Mouse (Mus musculus): Measurements from ENCODE around the gene Mipep. TPM values are rescaled to one million over a fixed set of nuclear protein-coding genes. Genes with fewer than 3 reads are reported as not detected.

The Mipep gene
- polyA plus RNA-seq, 1 experiment from 2014 or later, result 20.4 TPM

- WGBS, result 50% methylated on average over 6 of the region's 6 CpGs
- Histone ChIP-seq H3K4me3 (ENCODE audit: low read depth, low read length) (no peak overlapping the region), H3K27me3 (ENCODE audit: control insufficient read depth, insufficient read depth, low read length) (no peaks in the 10 kb centered on the region), H3K9me3 (ENCODE audit: control insufficient read depth, low read length) (no peaks in the 10 kb centered on the region), H3K9ac (replicated peaks; ENCODE audit: low read depth, low read length) (no peak overlapping the region), H3K27ac (ENCODE audit: low read depth, low read length) (no peak overlapping the region), H3K4me2 (ENCODE audit: low read depth, low read length) (no peak overlapping the region), H3K36me3 (ENCODE audit: control insufficient read depth, insufficient read depth, low read length) (no peaks in the 10 kb centered on the region), H3K4me1 (ENCODE audit: control insufficient read depth, insufficient read depth, low read length) (no peaks in the 10 kb centered on the region)
- no peak for ATAC-seq (ENCODE audit: low read depth)
These were observed 101.1 kb downstream of the Mipep start for GRCm38 (mm10) chr14:60885361-60885950.

DNA sequence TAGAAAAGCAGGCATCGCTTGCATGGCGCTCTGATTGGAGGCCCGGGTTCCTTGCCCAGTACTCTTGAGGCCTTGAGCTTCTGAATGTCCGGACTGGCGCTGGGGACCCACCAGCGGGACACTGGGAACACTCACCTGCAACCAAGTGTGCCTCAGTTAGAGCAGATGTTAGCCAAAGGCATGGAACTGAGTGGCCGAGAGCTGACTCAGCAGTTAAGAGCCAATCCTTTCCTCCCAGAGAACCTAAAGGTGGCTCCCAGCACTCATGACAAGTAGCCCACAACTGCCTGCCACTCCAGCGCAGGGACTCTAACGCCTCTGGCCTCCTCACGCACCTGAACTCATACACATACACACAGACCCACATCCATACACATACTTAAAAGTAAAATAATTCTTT, 109.5 kb downstream of the Mipep start:
- Histone ChIP-seq H3K9ac (replicated peaks; ENCODE audit: low read depth, low read length) (no peak overlapping the region), H3K36me3 (ENCODE audit: control insufficient read depth, insufficient read depth, low read length) (no peaks in the 10 kb centered on the region), H3K4me2 (ENCODE audit: low read depth, low read length) (no peak overlapping the region), H3K27ac (ENCODE audit: low read depth, low read length) (no peak overlapping the region), H3K9me3 (ENCODE audit: control insufficient read depth, low read length) (no peaks in the 10 kb centered on the region), H3K4me3 (ENCODE audit: low read depth, low read length) (no peak overlapping the region), H3K27me3 (ENCODE audit: control insufficient read depth, insufficient read depth, low read length) (no peaks in the 10 kb centered on the region), H3K4me1 (ENCODE audit: control insufficient read depth, insufficient read depth, low read length) (no peaks in the 10 kb centered on the region)
- 87% methylated on average over 10 of the region's 10 CpGs for WGBS
- no peak for ATAC-seq (ENCODE audit: low read depth)

- no peaks in the 10 kb centered on the region for H3K9me3 ChIP-seq (ENCODE audit: control insufficient read depth, low read length)
- WGBS, result 74% methylated on average over 19 of the region's 19 CpGs
These were observed 111.0 kb downstream of the Mipep start for GRCm38 (mm10) chr14:60895172-60896000.

GRCm38 (mm10) chr14:60898086-60898667, 113.8 kb downstream of the Mipep start:
- H3K27ac ChIP-seq (ENCODE audit: low read depth, low read length), result no peak overlapping the region
- 91% methylated on average over 5 of the region's 5 CpGs for WGBS
- H3K9ac ChIP-seq (replicated peaks; ENCODE audit: low read depth, low read length), result no peak overlapping the region
- H3K4me1 ChIP-seq (ENCODE audit: control insufficient read depth, insufficient read depth, low read length), result no peaks in the 10 kb centered on the region
- H3K4me3 ChIP-seq (ENCODE audit: low read depth, low read length), result no peak overlapping the region
- H3K27me3 ChIP-seq (ENCODE audit: control insufficient read depth, insufficient read depth, low read length), result no peaks in the 10 kb centered on the region
- no peaks in the 10 kb centered on the region for H3K36me3 ChIP-seq (ENCODE audit: control insufficient read depth, insufficient read depth, low read length)
- H3K4me2 ChIP-seq (ENCODE audit: low read depth, low read length), result no peak overlapping the region
- no peak for ATAC-seq (ENCODE audit: low read depth)
- no peaks in the 10 kb centered on the region for H3K9me3 ChIP-seq (ENCODE audit: control insufficient read depth, low read length)

More at GRCm38 (mm10) chr14:60895172-60896000, 111.0 kb downstream of the Mipep start:
- Histone ChIP-seq H3K4me2 (ENCODE audit: low read depth, low read length) (no peak overlapping the region), H3K36me3 (ENCODE audit: control insufficient read depth, insufficient read depth, low read length) (no peaks in the 10 kb centered on the region), H3K27me3 (ENCODE audit: control insufficient read depth, insufficient read depth, low read length) (no peaks in the 10 kb centered on the region), H3K4me1 (ENCODE audit: control insufficient read depth, insufficient read depth, low read length) (no peaks in the 10 kb centered on the region), H3K4me3 (ENCODE audit: low read depth, low read length) (no peak overlapping the region), H3K27ac (ENCODE audit: low read depth, low read length) (no peak overlapping the region), H3K9ac (replicated peaks; ENCODE audit: low read depth, low read length) (no peak overlapping the region)
- no peak for ATAC-seq (ENCODE audit: low read depth)

DNA sequence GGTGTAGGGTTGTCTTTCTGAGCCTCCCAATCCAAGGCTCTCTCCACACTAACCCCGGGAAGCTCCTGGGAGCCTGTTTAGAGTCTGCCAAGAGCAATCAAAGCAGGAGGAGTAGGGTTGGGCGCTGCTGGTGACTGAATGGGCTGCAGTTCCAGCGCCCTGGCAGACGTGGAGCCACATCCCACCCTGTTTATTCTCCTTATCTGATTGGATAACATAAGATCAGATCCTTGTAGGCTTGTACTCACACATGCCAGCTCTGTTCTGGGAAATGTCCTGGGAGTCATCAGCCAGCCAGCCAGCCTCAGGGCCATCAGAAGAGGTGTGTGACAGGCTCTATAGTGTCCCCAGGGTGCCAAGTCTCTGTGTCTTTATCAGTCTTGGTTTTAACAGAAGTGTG, 120.1 kb downstream of the Mipep start:
- ATAC-seq (ENCODE audit: low read depth), result no peak
- Histone ChIP-seq H3K4me2 (ENCODE audit: low read depth, low read length) (no peak overlapping the region), H3K27ac (ENCODE audit: low read depth, low read length) (no peak overlapping the region), H3K27me3 (ENCODE audit: control insufficient read depth, insufficient read depth, low read length) (no peaks in the 10 kb centered on the region), H3K36me3 (ENCODE audit: control insufficient read depth, insufficient read depth, low read length) (no peaks in the 10 kb centered on the region), H3K9me3 (ENCODE audit: control insufficient read depth, low read length) (no peaks in the 10 kb centered on the region), H3K4me1 (ENCODE audit: control insufficient read depth, insufficient read depth, low read length) (no peaks in the 10 kb centered on the region), H3K4me3 (ENCODE audit: low read depth, low read length) (no peak overlapping the region), H3K9ac (replicated peaks; ENCODE audit: low read depth, low read length) (no peak overlapping the region)
- 61% methylated on average over 4 of the region's 4 CpGs for WGBS

GRCm38 (mm10) chr14:60906421-60907374, 122.3 kb downstream of the Mipep start:
- WGBS, result 88% methylated on average over 10 of the region's 10 CpGs
- H3K27me3 ChIP-seq (ENCODE audit: control insufficient read depth, insufficient read depth, low read length), result no peaks in the 10 kb centered on the region
- H3K9ac ChIP-seq (replicated peaks; ENCODE audit: low read depth, low read length), result no peak overlapping the region
- H3K4me2 ChIP-seq (ENCODE audit: low read depth, low read length), result no peak overlapping the region
- no peak overlapping the region for H3K4me3 ChIP-seq (ENCODE audit: low read depth, low read length)
- H3K4me1 ChIP-seq (ENCODE audit: control insufficient read depth, insufficient read depth, low read length), result no peaks in the 10 kb centered on the region
- H3K27ac ChIP-seq (ENCODE audit: low read depth, low read length), result no peak overlapping the region
- H3K36me3 ChIP-seq (ENCODE audit: control insufficient read depth, insufficient read depth, low read length), result no peaks in the 10 kb centered on the region
- no peak for ATAC-seq (ENCODE audit: low read depth)
- no peaks in the 10 kb centered on the region for H3K9me3 ChIP-seq (ENCODE audit: control insufficient read depth, low read length)

- Histone ChIP-seq H3K27ac (ENCODE audit: low read depth, low read length) (no peak overlapping the region), H3K4me2 (ENCODE audit: low read depth, low read length) (no peak overlapping the region), H3K4me3 (ENCODE audit: low read depth, low read length) (no peak overlapping the region), H3K4me1 (ENCODE audit: control insufficient read depth, insufficient read depth, low read length) (no peaks in the 10 kb centered on the region), H3K27me3 (ENCODE audit: control insufficient read depth, insufficient read depth, low read length) (no peaks in the 10 kb centered on the region), H3K9ac (replicated peaks; ENCODE audit: low read depth, low read length) (no peak overlapping the region), H3K36me3 (ENCODE audit: control insufficient read depth, insufficient read depth, low read length) (no peaks in the 10 kb centered on the region), H3K9me3 (ENCODE audit: control insufficient read depth, low read length) (no peaks in the 10 kb centered on the region)
- no peak for ATAC-seq (ENCODE audit: low read depth)
- WGBS, result 90% methylated on average over 4 of the region's 4 CpGs
These were observed 125.0 kb downstream of the Mipep start for GRCm38 (mm10) chr14:60909351-60909750.

DNA sequence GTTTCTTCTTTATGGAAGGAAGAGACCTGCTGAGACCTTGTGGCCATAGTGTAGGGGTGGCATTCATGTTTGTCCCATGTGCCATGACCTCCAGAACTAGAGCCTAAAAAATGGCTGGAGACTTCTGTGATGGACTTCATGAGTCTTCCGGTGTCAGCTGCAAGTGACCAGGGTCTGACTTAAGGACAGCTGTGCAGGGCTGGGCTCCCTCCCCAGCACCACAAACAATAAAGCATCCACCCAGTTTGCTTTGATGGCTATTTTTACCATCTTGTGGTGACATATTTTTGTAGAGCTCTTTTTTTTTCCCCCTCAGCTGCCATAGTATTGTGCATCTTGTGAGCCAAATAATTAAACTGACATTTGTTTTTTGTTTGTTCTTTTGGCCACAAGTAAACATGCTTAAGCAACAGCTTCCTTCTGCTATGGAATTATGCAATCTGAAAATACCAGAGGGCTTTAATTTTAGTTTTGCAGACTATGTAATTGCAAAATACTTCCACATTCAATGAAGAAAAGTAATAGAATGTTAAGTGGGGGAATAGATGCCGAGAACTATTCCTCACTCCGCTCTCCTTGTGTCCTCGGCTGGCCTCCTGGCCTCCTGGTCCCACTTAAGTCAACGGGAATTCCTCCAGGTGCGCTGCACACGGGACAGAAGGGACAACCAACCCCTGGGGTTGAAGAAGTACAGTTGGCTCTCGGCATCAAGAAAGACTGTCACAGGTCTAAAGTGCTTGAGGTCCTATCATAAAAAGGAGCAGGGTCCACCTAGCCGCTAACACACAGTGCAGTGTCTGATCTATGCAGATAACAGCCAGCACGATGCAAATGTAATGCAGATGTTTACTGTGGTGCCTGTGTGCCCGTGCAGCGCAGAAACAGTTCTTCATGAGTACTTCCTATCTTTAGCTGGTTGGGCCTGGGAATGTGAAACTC, 126.4 kb downstream of the Mipep start:
- no peak for ATAC-seq (ENCODE audit: low read depth)
- no peaks in the 10 kb centered on the region for H3K27me3 ChIP-seq (ENCODE audit: control insufficient read depth, insufficient read depth, low read length)
- H3K36me3 ChIP-seq (ENCODE audit: control insufficient read depth, insufficient read depth, low read length), result no peaks in the 10 kb centered on the region
- H3K4me3 ChIP-seq (ENCODE audit: low read depth, low read length), result no peak overlapping the region
- no peak overlapping the region for H3K27ac ChIP-seq (ENCODE audit: low read depth, low read length)
- 91% methylated on average over 12 of the region's 12 CpGs for WGBS
- no peak overlapping the region for H3K4me2 ChIP-seq (ENCODE audit: low read depth, low read length)
- no peaks in the 10 kb centered on the region for H3K9me3 ChIP-seq (ENCODE audit: control insufficient read depth, low read length)
- H3K9ac ChIP-seq (replicated peaks; ENCODE audit: low read depth, low read length), result no peak overlapping the region
- H3K4me1 ChIP-seq (ENCODE audit: control insufficient read depth, insufficient read depth, low read length), result no peaks in the 10 kb centered on the region
